Mouse (Mus musculus) megakaryocyte, embryonic 14.5 days (primary cell): Measurements from ENCODE around the gene Pola2. TPM values are rescaled to one million over a fixed set of nuclear protein-coding genes. Genes with fewer than 3 reads are reported as not detected.

ENCODE experiments used
- H3K27me3 ChIP-seq: replicated peaks from 2 replicates; pipeline ENCODE3; 2012; ENCODE audit warnings: inconsistent platforms
- H3K36me3 ChIP-seq: replicated peaks from 2 replicates; pipeline ENCODE3; 2012; ENCODE audit warnings: low read length, inconsistent platforms, mixed read lengths
- H3K4me1 ChIP-seq: 2 replicates; pipeline ENCODE4 v1.6.1; 2012; ENCODE audit warnings: inconsistent platforms
- H3K4me3 ChIP-seq: replicated peaks from 2 replicates; pipeline ENCODE3; 2012; ENCODE audit warnings: moderate library complexity, mild to moderate bottlenecking, inconsistent platforms
- H3K9me3 ChIP-seq: 2 replicates; pipeline ENCODE4 v1.6.1; 2012; ENCODE audit warnings: inconsistent platforms
- FLI1 ChIP-seq: IDR thresholded peaks from 2 replicates; pipeline ENCODE4 v1.6.1; 2012; ENCODE audit warnings: low read length, inconsistent platforms, mixed read lengths
- GATA1 ChIP-seq: IDR thresholded peaks from 3 replicates; pipeline ENCODE4 v1.6.1; 2012; ENCODE audit warnings: mixed read lengths, low read length, inconsistent platforms, borderline replicate concordance
- polyA plus RNA-seq: library from polyadenylated mRNA; stranded (reverse); fragments of >175 nt; gene quantifications from 2 replicates; pipeline ENCODE4 v1.2.3, GENCODE M21; 2012; ENCODE audit warnings: low replicate concordance; ENCODE audit not compliant: insufficient read depth

Pola2 gene
- polyA plus RNA-seq, 1 experiment, result 14.1 TPM

DNA sequence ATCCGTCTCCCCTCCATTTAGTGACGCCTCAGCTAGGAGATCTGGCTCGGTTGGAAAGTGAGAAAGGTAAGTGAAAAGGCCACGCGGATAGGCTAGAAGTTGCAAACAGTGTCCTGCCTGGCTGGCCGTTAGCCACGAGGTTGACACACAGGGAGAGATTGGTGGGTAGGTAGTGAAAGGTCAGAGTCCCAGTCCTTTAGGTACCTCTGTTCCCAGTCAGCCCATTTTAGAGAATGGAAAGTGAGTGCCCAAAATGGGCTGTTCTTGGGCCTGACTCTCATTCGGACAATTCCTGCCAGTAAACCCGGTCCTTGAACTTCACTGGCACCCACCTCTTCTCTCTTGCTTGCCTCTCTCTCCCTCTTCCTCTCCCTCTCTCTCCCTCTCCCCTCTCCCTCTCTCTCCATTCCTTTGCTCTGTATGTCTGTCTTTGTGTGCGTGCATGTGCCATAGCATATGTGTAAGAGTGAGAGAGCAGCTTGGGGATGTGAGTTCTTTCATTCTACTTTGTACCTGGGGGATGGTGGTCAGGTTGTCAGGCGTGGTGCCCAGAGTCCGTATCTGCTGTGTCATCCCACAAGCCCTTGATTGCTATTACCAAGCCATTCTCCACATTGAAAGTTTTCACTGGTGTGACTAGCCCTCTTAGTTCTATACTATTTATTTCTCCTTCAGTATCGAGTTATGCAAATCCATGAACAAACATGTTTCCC lies 50.8 kb downstream of the Pola2 start, which contains the start of gene Dpf2:
TSS of gene Dpf2 (minus strand) at position 4 of the 713 bp plus-strand sequence.
- Histone ChIP-seq H3K4me3 (peak within 1 kb of the TSS; percentile 98), H3K27me3 (no peaks in the 10 kb centered on the region), H3K9me3 (no peaks in the 10 kb centered on the region), H3K4me1 (peaks cover 76% of the 10 kb centered on the region), H3K36me3 (peaks cover 49% of the 10 kb centered on the region)
- TF ChIP-seq GATA1 (no peak), FLI1 (no peak)

DNA sequence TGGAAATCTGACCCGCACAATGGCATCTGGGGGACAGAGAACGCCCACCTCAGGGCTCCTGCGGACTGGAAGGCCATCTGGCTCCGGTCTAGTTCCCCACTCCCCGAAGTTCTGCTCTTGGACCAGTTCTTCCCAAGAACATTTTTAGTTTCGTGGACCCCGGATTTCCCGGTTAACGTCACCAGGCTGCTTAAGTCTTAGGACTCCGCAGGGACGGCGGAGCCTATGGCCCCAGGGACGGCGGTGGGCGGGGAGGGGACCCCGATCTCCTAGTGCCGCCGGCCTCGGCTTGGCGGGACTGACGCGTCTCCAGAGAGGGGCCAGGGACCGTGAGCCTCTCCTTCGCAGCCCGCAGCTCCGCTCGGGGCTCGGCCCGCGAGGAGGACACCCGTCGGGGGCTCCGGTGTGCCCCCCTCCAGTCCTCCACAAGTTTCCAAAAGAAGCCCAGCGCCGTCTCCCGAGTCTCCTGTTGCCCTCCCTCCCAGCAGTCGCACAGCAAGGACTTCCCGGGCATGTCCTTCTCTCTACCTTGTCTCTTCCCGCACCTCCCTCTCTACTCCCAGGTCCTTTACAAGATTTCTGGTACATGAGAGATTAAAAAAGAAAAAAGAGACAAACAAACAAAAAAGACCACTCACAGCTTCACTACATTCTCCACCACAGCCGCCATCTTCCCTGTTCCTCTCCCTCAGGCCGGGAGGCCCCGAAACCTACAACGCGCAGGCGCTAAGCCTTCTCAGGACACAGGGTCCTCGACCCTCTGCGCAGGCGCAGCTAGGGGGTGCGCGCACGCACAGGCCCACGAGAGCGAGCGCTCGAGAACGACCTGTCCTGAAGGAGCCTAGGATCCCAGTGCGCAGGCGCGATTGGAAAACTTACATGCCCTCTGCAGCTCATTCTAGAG lies 51.6 kb downstream of the Pola2 start:
- H3K4me3 ChIP-seq, result peak overlapping the region; percentile 98
- no peaks in the 10 kb centered on the region for H3K27me3 ChIP-seq
- H3K4me1 ChIP-seq, result peaks cover 76% of the 10 kb centered on the region
- peaks cover 46% of the 10 kb centered on the region for H3K36me3 ChIP-seq
- TF ChIP-seq FLI1, result no peak
- no peak for TF ChIP-seq GATA1
- no peaks in the 10 kb centered on the region for H3K9me3 ChIP-seq

DNA sequence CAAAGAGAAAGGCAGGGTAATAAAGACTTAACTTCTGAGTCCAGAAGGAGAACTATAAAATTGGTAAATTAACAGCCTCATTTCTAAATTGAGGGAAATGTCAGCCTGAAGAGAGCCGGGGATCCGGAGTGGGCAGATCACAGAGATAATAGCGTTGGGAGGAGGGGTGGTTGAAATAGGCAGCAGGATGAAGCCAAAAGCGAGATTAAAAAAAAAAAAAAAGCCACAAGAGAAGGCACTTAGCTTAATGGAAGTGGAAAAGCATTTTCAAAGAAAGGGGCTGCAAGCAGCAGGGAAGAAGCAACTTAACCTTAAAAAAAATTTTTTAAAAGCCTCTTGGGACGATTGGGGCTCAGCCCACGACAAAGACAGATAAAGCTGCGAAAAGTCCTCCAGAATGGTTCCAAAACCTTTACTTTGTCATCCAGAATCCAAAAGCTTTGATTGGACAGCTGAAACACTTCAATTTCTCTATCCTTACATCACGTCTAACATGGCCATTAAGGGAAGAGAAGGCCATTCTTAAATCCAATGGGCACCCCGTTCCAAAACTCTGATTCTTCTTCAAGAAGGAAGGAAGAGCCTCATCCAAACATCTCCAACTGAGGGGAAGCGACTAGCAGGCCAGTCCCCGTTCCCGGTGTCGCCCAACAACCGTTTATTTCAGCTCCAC lies 52.4 kb downstream of the Pola2 start:
- H3K27me3 ChIP-seq, result no peaks in the 10 kb centered on the region
- peaks cover 47% of the 10 kb centered on the region for H3K36me3 ChIP-seq
- no peaks in the 10 kb centered on the region for H3K9me3 ChIP-seq
- H3K4me1 ChIP-seq, result peaks cover 76% of the 10 kb centered on the region
- TF ChIP-seq FLI1, result no peak
- TF ChIP-seq GATA1, result no peak
- peak overlapping the region; percentile 98 for H3K4me3 ChIP-seq

DNA sequence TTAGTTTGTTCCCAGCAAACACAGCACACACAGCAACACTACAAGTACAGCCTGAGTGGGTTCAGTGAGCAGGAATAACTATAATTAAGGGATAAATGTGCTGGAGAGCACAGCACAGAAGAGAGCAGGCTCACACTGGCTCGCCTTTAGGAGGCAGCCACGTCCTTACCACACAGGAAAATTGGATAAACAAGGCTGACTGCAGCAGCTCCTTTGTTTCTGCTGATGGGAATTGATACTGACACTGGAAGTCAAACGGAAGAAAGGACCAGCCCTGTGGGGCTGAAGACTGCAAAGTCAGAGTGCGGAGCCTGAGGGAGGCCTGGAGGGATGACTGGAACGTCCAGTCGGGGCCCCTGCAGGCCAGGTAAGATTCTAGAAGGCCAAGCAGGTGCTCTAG lies 53.8 kb downstream of the Pola2 start:
- Histone ChIP-seq H3K36me3 (peaks cover 48% of the 10 kb centered on the region), H3K9me3 (no peaks in the 10 kb centered on the region), H3K27me3 (no peaks in the 10 kb centered on the region), H3K4me3 (peak overlapping the region; percentile 98), H3K4me1 (peaks cover 72% of the 10 kb centered on the region)
- TF ChIP-seq FLI1 (no peak), GATA1 (no peak)

DNA sequence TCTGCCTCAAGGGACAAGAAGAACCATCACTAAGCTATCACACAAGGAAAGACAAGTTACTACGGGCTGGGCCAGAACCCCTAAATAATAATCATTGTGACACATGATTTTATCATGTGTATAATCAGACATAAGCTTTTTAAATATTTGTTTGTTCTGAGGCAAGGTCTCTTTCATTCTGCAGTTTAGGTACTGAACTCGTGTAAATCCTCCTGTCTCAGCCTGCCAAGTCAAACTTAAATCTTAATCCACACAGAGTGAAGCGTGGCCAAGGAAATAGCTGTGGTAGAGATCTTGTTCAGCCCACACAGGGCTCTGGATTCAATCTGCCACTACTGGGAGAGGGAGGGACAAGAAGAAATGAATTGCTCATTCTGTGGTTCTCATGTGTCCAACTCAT lies 56.7 kb downstream of the Pola2 start:
- Histone ChIP-seq H3K4me3 (no peak overlapping the region), H3K9me3 (no peaks in the 10 kb centered on the region), H3K4me1 (peaks cover 70% of the 10 kb centered on the region), H3K27me3 (no peaks in the 10 kb centered on the region), H3K36me3 (peaks cover 71% of the 10 kb centered on the region)
- TF ChIP-seq FLI1 (no peak), GATA1 (no peak)

DNA sequence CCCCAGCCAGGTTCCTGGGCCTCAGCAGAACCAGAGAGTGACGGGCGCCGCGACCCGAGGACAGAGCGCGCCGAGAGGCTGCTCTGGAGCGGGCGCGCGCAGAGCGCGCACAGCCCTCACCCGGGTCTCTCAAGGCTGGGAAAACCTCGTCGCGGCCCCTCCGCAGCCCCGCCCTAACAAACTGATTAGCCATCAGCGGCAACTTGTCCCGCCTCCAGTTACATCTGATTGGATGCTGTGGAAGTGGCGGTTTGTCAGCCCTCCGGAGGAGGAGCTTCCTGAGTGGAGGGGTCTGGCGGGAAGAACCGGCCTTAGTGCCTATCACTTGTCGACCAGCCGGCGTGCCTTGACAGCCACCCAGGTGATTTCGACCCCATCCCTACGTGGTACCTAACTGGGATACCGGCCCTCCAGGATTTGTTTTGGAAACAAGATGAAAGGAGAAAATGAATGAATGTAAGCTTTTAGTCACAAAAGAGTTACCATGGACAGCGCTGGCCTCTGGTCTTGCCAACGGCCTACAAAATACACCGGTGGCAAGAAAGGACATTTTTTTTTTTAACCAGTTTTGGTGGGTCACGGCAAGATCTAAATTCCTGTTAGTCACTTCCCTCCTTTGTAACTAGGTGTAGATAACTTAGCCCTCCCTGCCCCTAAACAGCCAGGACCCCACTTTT lies 69.9 kb downstream of the Pola2 start, which contains the start of gene Tigd3:
TSS of gene Tigd3 (minus strand) at position 148 of the 677 bp plus-strand sequence.
- Histone ChIP-seq H3K36me3 (peaks cover 75% of the 10 kb centered on the region), H3K4me1 (peaks cover 37% of the 10 kb centered on the region), H3K4me3 (peak within 1 kb of the TSS; percentile 90), H3K27me3 (no peaks in the 10 kb centered on the region), H3K9me3 (no peaks in the 10 kb centered on the region)
- TF ChIP-seq FLI1 (no peak), GATA1 (no peak)

DNA sequence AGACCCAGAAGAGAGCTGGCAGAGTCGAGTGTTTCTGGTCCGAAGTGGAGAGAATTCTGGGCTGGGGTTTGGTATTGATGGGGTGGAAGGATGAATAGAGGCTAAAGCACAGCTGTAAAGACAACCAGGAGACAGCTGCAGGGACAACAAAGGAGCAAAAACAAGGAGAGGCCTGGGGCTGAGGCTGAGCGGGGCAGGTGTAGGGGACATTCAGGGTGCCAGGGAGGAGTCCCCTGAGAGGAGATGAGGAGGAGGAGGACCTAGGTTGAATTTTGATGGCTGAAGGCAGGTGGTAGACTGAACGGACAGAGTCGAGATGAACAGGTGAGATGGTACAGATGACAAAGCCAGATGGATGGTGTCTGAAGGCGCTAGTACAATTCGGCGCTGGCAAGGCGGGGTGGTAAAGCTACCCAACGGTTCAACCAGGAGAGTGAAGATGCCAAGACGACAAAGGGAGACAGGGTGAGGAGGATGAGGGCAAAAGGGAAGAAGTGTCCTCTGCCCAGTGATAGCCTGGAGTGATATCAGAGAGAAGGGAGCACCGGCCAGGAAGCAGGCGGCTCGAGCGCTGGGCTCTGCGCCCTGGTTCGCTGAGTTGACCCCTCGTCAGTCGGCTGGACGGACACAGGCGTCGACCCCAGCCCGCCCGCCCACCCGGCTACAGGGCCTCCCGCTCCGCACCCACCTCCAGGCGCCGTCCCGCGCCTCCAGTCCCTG lies 70.6 kb downstream of the Pola2 start:
- Histone ChIP-seq H3K36me3 (peaks cover 72% of the 10 kb centered on the region), H3K4me1 (peaks cover 36% of the 10 kb centered on the region), H3K4me3 (peak overlapping the region; percentile 90), H3K27me3 (no peaks in the 10 kb centered on the region), H3K9me3 (no peaks in the 10 kb centered on the region)
- TF ChIP-seq GATA1 (no peak), FLI1 (no peak)

DNA sequence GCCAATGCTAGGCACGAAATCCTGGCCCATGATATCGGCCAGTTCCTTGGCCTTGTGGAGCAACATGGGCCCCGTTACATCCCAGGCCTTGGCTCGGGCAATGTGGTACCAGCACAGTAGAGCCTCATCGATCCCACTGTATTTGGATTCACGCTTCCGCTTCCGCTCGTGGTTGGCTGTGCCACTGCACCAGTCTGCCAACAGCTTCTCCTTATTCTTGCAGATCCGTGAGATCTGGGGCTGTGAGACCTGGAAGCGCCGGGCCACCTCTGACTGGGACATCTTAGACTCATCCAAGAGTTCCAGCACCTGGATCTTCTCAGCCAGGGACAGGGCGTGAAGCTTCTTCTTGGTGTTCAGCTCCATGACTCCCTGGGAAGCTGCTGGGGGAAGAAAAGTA lies 71.3 kb downstream of the Pola2 start:
- Histone ChIP-seq H3K36me3 (peaks cover 72% of the 10 kb centered on the region), H3K4me1 (peaks cover 38% of the 10 kb centered on the region), H3K4me3 (no peak overlapping the region), H3K27me3 (no peaks in the 10 kb centered on the region), H3K9me3 (no peaks in the 10 kb centered on the region)
- TF ChIP-seq FLI1, result no peak
- no peak for TF ChIP-seq GATA1

DNA sequence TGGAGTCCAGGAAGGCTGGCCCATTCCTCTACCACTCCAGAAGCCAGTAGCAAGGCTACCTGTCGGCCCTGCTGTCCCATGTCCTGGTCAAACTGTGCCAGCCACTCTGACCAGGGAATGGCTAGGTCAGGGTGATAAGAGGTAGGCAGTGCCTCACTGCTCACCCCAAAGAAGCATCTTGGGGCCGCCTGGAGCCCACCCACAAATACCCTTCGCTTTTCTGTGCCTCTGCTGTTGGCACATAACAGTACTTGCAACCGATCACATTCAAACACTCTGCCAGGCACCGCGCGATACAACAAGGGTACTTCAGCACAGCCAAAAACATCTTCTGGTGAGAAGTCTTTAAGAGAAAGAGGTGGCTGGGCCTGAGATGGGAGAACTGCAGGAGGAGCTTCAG lies 71.7 kb downstream of the Pola2 start:
- Histone ChIP-seq H3K27me3 (no peaks in the 10 kb centered on the region), H3K36me3 (peaks cover 67% of the 10 kb centered on the region), H3K9me3 (no peaks in the 10 kb centered on the region), H3K4me1 (peaks cover 41% of the 10 kb centered on the region), H3K4me3 (no peak overlapping the region)
- TF ChIP-seq FLI1, result no peak
- no peak for TF ChIP-seq GATA1
